Mouse (Mus musculus): ENCODE data around the gene Cntnap1.

DNA sequence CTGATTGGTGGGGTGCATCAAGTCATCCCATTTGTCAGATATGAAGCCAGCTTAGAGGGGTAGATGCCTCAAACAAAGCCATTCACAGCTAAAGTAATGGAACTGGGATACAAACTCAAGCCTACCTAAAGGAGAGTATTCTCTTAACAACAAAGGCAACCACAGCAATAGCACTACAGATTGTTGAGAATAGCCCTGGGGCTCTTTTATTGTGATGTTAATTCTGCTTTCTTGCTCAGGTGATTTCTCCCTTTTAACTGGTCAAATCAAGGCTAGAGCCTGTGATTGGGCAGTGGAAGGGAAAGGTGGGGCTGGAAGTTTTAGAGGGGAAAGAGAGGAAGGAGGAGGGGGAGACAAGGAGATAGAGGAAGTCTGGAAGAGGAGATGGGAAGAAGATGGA, 63.8 kb downstream of the Cntnap1 start:
- no peak for TF ChIP-seq CTCF (IDR thresholded peaks at IDR 0.05; ENCODE audit: control insufficient read depth, insufficient read depth, insufficient replicate concordance, low read depth, low read length)
- no peak for TF ChIP-seq POLR2A (IDR thresholded peaks at IDR 0.05; ENCODE audit: control insufficient read depth, low read depth, low read length)
